Mouse (Mus musculus): ENCODE measurements around the gene Prpf38b.

- TF ChIP-seq POLR2A (IDR thresholded peaks at IDR 0.05; ENCODE audit: extremely low read depth, insufficient read depth, low read length) (no peak), CTCF (IDR thresholded peaks at IDR 0.05; ENCODE audit: low read depth, low read length) (no peak)
Observed at GRCm38 (mm10) chr3:108915999-108916398, 4.5 kb upstream of the Prpf38b start.

All from liver, adult 2 months (tissue).